ENCODE assay signal across 9 mouse cellular contexts in genomic region chr17:35125578-35125977, GRCm38 (mm10). TPM values are rescaled to one million over a fixed set of nuclear protein-coding genes. Genes with fewer than 3 reads are reported as not detected.
DNase-seq lines count a peak whose midpoint lies in the region; ATAC-seq and TF ChIP-seq lines count a peak whose summit lies in the region.
"Had no signal": no experiment of that assay in that cellular context is flagged by ENCODE, and none has a peak within 500 bp of the region (broad histone marks: within the 10 kb centered on the region; RNA-seq: fewer than 3 reads in every experiment).

No protein-coding gene starts in this region.

- peak overlapping the region; percentile 94 for H3K27ac ChIP-seq in heart, embryonic 15.5 days
- H3K27ac ChIP-seq in bone marrow macrophage, adult 2 months (ENCODE audit: insufficient read depth, low read depth, low read length): peak overlapping the region; percentile 88
- peak overlapping the region; percentile 85 for H3K27ac ChIP-seq in intestine, embryonic 14.5 days (ENCODE audit: low read depth)
- peak overlapping the region; percentile 71 for H3K27ac ChIP-seq in midbrain, embryonic 15.5 days

- peaks cover 21% of the 10 kb centered on the region for H3K36me3 ChIP-seq in heart, embryonic 15.5 days
- H3K36me3 ChIP-seq in intestine, embryonic 14.5 days (ENCODE audit: control insufficient read depth, insufficient read depth, low read length): peaks cover 25% of the 10 kb centered on the region
- peaks cover 7% of the 10 kb centered on the region; the same call in 1 of the 2 replicates for H3K36me3 ChIP-seq in midbrain, embryonic 15.5 days (replicated peaks)

- no peak for DNase-seq in heart, postnatal 4 days
- no peak for DNase-seq in intestine, embryonic 14.5 days (ENCODE audit: low spot score)
- no peak for DNase-seq in gastrocnemius, adult 8-10 months (ENCODE audit: low spot score in 2 of 2)
- no peak for DNase-seq in embryo, embryonic 11 days

- H3K9ac ChIP-seq in heart, embryonic 15.5 days: peak overlapping the region; percentile 84
- H3K9ac ChIP-seq in intestine, embryonic 14.5 days (ENCODE audit: low read length): peak overlapping the region; percentile 74
- H3K9ac ChIP-seq in midbrain, embryonic 15.5 days: peak overlapping the region; percentile 77

- no peak for TF ChIP-seq POLR2A in bone marrow macrophage, adult 2 months (IDR thresholded peaks at IDR 0.05; ENCODE audit: borderline replicate concordance, low read depth, low read length)

- no peak for ATAC-seq in heart, embryonic 15.5 days (replicated peaks; ENCODE audit: insufficient number of reproducible peaks, insufficient read depth, low FRiP score, low read depth)
- no peak for ATAC-seq in intestine, embryonic 14.5 days (replicated peaks; ENCODE audit: low FRiP score, low TSS enrichment, low read depth)
- no peak for ATAC-seq in midbrain, embryonic 15.5 days (replicated peaks)
- no peak for ATAC-seq in megakaryocyte-erythroid progenitor cell, adult 5-6 weeks (replicated peaks; ENCODE audit: low FRiP score, low TSS enrichment, poor library complexity, severe bottlenecking)

- H3K27me3 ChIP-seq in heart, embryonic 15.5 days: no peaks in the 10 kb centered on the region
- H3K27me3 ChIP-seq in intestine, embryonic 14.5 days (replicated peaks; ENCODE audit: control insufficient read depth, insufficient read depth, low read length): no peaks in the 10 kb centered on the region
- H3K27me3 ChIP-seq in midbrain, embryonic 15.5 days (replicated peaks): no peaks in the 10 kb centered on the region

- no peak for TF ChIP-seq CTCF in bone marrow macrophage, adult 2 months (IDR thresholded peaks at IDR 0.05; ENCODE audit: low read depth, low read length)

- H3K4me2 ChIP-seq in heart, embryonic 15.5 days: peak overlapping the region; percentile 86
- peak overlapping the region; percentile 80 for H3K4me2 ChIP-seq in intestine, embryonic 14.5 days (ENCODE audit: low read length)
- H3K4me2 ChIP-seq in midbrain, embryonic 15.5 days: peak overlapping the region; percentile 65

- WGBS in heart, embryonic 15.5 days: 28% methylated on average over 6 of the region's 6 CpGs
- WGBS in intestine, embryonic 14.5 days: 20% methylated on average over 6 of the region's 6 CpGs
- 32% methylated on average over 6 of the region's 6 CpGs for WGBS in midbrain, embryonic 15.5 days

- H3K4me1 ChIP-seq in heart, embryonic 15.5 days (replicated peaks): peaks cover 36% of the 10 kb centered on the region
- H3K4me1 ChIP-seq in bone marrow macrophage, adult 2 months (ENCODE audit: control insufficient read depth, insufficient read depth, low read length): peaks cover 20% of the 10 kb centered on the region
- peaks cover 25% of the 10 kb centered on the region for H3K4me1 ChIP-seq in intestine, embryonic 14.5 days (replicated peaks; ENCODE audit: control insufficient read depth, insufficient read depth, low read length)
- peaks cover 46% of the 10 kb centered on the region for H3K4me1 ChIP-seq in midbrain, embryonic 15.5 days

- H3K9me3 ChIP-seq in heart, embryonic 15.5 days (replicated peaks): no peaks in the 10 kb centered on the region
- H3K9me3 ChIP-seq in intestine, embryonic 14.5 days (ENCODE audit: control insufficient read depth, low read length): no peaks in the 10 kb centered on the region
- no peaks in the 10 kb centered on the region for H3K9me3 ChIP-seq in midbrain, embryonic 15.5 days

- peak overlapping the region; percentile 86 for H3K4me3 ChIP-seq in heart, embryonic 15.5 days
- peak overlapping the region; percentile 80 for H3K4me3 ChIP-seq in bone marrow macrophage, adult 2 months (ENCODE audit: insufficient read depth, low read length)
- H3K4me3 ChIP-seq in intestine, embryonic 14.5 days (ENCODE audit: low read depth, low read length): peak overlapping the region; percentile 69
- peak overlapping the region; percentile 63 for H3K4me3 ChIP-seq in midbrain, embryonic 15.5 days

RNA-seq across cellular contexts. Expression of gene D17H6S53E, which starts 0.6 kb away (rescaled TPM):
- 10.1 and 11.2 TPM in 2 replicates for polyA plus RNA-seq in heart, embryonic 15.5 days (2015; fragmentation: Nextera tagmentation; extraction: Ambion mirVana)
- 10 to 100 TPM; 26.6 to 27.3 TPM for total RNA-seq in heart, postnatal 4 days (2021)
- 29.2 and 30.4 TPM in 2 replicates for polyA plus RNA-seq in bone marrow macrophage, adult 2 months (2012; ENCODE audit: insufficient read depth, insufficient read length, missing spikeins)
- 8.4 and 10.8 TPM in 2 replicates for polyA plus RNA-seq in intestine, embryonic 14.5 days (2014; fragmentation: Nextera tagmentation; extraction: Ambion mirVana)
- 8.3 and 9.6 TPM in 2 replicates for polyA plus RNA-seq in midbrain, embryonic 15.5 days (2015; fragmentation: Nextera tagmentation; extraction: Ambion mirVana)
- 0.70 and 6.3 TPM in 2 replicates for total RNA-seq in megakaryocyte-erythroid progenitor cell, adult 5-6 weeks (2014; fragmentation: Nextera tagmentation)
- total RNA-seq in megakaryocyte-erythroid progenitor cell, adult 5-6 weeks (2017): 4.4 and 9.0 TPM in 2 replicates
- 10 to 100 TPM; 13.6 to 22.6 (median 17.0) TPM for total RNA-seq in gastrocnemius, adult 8-10 months (2022)

RNA-seq across cellular contexts. Expression of gene Csnk2b, which starts 3.7 kb away (rescaled TPM):
- 200 and 211 TPM in 2 replicates for polyA plus RNA-seq in heart, embryonic 15.5 days (2015; fragmentation: Nextera tagmentation; extraction: Ambion mirVana)
- total RNA-seq in heart, postnatal 4 days (2021): 100 to 1,000 TPM; 189 to 196 TPM
- polyA plus RNA-seq in bone marrow macrophage, adult 2 months (2012; ENCODE audit: insufficient read depth, insufficient read length, missing spikeins): 136 and 143 TPM in 2 replicates
- polyA plus RNA-seq in intestine, embryonic 14.5 days (2014; fragmentation: Nextera tagmentation; extraction: Ambion mirVana): 275 and 286 TPM in 2 replicates
- 316 and 319 TPM in 2 replicates for polyA plus RNA-seq in midbrain, embryonic 15.5 days (2015; fragmentation: Nextera tagmentation; extraction: Ambion mirVana)
- 340 and 451 TPM in 2 replicates for total RNA-seq in megakaryocyte-erythroid progenitor cell, adult 5-6 weeks (2014; fragmentation: Nextera tagmentation)
- total RNA-seq in megakaryocyte-erythroid progenitor cell, adult 5-6 weeks (2017): 319 and 482 TPM in 2 replicates
- 100 to 1,000 TPM; 169 to 216 (median 180) TPM for total RNA-seq in gastrocnemius, adult 8-10 months (2022)

RNA-seq across cellular contexts. Expression of gene Gpank1, which starts 4.3 kb away (rescaled TPM):
- 10.0 and 13.8 TPM in 2 replicates for polyA plus RNA-seq in heart, embryonic 15.5 days (2015; fragmentation: Nextera tagmentation; extraction: Ambion mirVana)
- total RNA-seq in heart, postnatal 4 days (2021): 1 to 10 TPM; 6.0 to 6.2 TPM
- 24.6 and 29.1 TPM in 2 replicates for polyA plus RNA-seq in bone marrow macrophage, adult 2 months (2012; ENCODE audit: insufficient read depth, insufficient read length, missing spikeins)
- polyA plus RNA-seq in intestine, embryonic 14.5 days (2014; fragmentation: Nextera tagmentation; extraction: Ambion mirVana): 19.7 and 24.7 TPM in 2 replicates
- 25.9 and 28.9 TPM in 2 replicates for polyA plus RNA-seq in midbrain, embryonic 15.5 days (2015; fragmentation: Nextera tagmentation; extraction: Ambion mirVana)
- total RNA-seq in megakaryocyte-erythroid progenitor cell, adult 5-6 weeks (2014; fragmentation: Nextera tagmentation): 30.4 and 31.5 TPM in 2 replicates
- total RNA-seq in megakaryocyte-erythroid progenitor cell, adult 5-6 weeks (2017): 36.2 and 37.7 TPM in 2 replicates
- total RNA-seq in gastrocnemius, adult 8-10 months (2022): 10 to 100 TPM in 1 of 4 experiments, 1 to 10 TPM in 3; 8.6 to 11.4 (median 9.3) TPM

RNA-seq across cellular contexts. Expression of gene Apom, which starts 6.3 kb away (rescaled TPM):
- 0.57 and 4.7 TPM in 2 replicates for polyA plus RNA-seq in heart, embryonic 15.5 days (2015; fragmentation: Nextera tagmentation; extraction: Ambion mirVana)
- not detected for total RNA-seq in heart, postnatal 4 days (2021)
- polyA plus RNA-seq in bone marrow macrophage, adult 2 months (2012; ENCODE audit: insufficient read depth, insufficient read length, missing spikeins): not detected in 2 replicates
- polyA plus RNA-seq in intestine, embryonic 14.5 days (2014; fragmentation: Nextera tagmentation; extraction: Ambion mirVana): 0.95 and 1.5 TPM in 2 replicates
- polyA plus RNA-seq in midbrain, embryonic 15.5 days (2015; fragmentation: Nextera tagmentation; extraction: Ambion mirVana): 0.56 and 1.4 TPM in 2 replicates
- not detected in 2 replicates for total RNA-seq in megakaryocyte-erythroid progenitor cell, adult 5-6 weeks (2014; fragmentation: Nextera tagmentation)
- not detected in 2 replicates for total RNA-seq in megakaryocyte-erythroid progenitor cell, adult 5-6 weeks (2017)
- total RNA-seq in gastrocnemius, adult 8-10 months (2022): not detected
- total RNA-seq: gastrocnemius, postnatal 25 days had no signal

RNA-seq across cellular contexts. Expression of gene Bag6, which starts 9.4 kb away (rescaled TPM):
- 40.8 and 44.0 TPM in 2 replicates for polyA plus RNA-seq in heart, embryonic 15.5 days (2015; fragmentation: Nextera tagmentation; extraction: Ambion mirVana)
- 100 to 1,000 TPM; 318 to 321 TPM for total RNA-seq in heart, postnatal 4 days (2021)
- 151 and 166 TPM in 2 replicates for polyA plus RNA-seq in bone marrow macrophage, adult 2 months (2012; ENCODE audit: insufficient read depth, insufficient read length, missing spikeins)
- polyA plus RNA-seq in intestine, embryonic 14.5 days (2014; fragmentation: Nextera tagmentation; extraction: Ambion mirVana): 75.5 and 79.5 TPM in 2 replicates
- 82.9 and 83.4 TPM in 2 replicates for polyA plus RNA-seq in midbrain, embryonic 15.5 days (2015; fragmentation: Nextera tagmentation; extraction: Ambion mirVana)
- 158 TPM in 2 replicates for total RNA-seq in megakaryocyte-erythroid progenitor cell, adult 5-6 weeks (2014; fragmentation: Nextera tagmentation)
- 63.3 and 105 TPM in 2 replicates for total RNA-seq in megakaryocyte-erythroid progenitor cell, adult 5-6 weeks (2017)
- total RNA-seq in gastrocnemius, adult 8-10 months (2022): 100 to 1,000 TPM; 206 to 247 (median 236) TPM
